Mouse (Mus musculus) CH12.LX (cell line): ENCODE data around the gene Krtap22-2. TPM values are rescaled to one million over a fixed set of nuclear protein-coding genes. Genes with fewer than 3 reads are reported as not detected.

Experiments used
- polyA plus RNA-seq: library from polyadenylated mRNA; unstranded; fragments of >175 nt; gene quantifications from 2 replicates; pipeline ENCODE4 v1.2.1, GENCODE M21; 2012; ENCODE audit warnings: low read depth; ENCODE audit not compliant: insufficient read length
- total RNA-seq, 2 experiments: library from RNA; depleted of rRNA; stranded (reverse); fragments of 300-350 nt in 1 of 2; fragments of >200 nt in 1 of 2; gene quantifications; 2 replicates each; pipeline ENCODE4 v1.2.3; 2012 to 2014

The Krtap22-2 gene
- total and polyA plus RNA-seq, 3 experiments = not detected

Other genes with a start within 250 kb of the Krtap22-2 start
Only the 20 nearest of the 24 such genes appear.
- gene Krtap15, start 190.5 kb downstream of the Krtap22-2 start, total RNA-seq (2012; rRNA removed) = not detected in 2 replicates
- not detected in 2 replicates for gene Krtap15, start 190.5 kb downstream of the Krtap22-2 start, total RNA-seq (2014; rRNA removed)
- gene Krtap15, start 190.5 kb downstream of the Krtap22-2 start, polyA plus RNA-seq = not detected in 2 replicates
- gene Krtap14, start 184.6 kb downstream of the Krtap22-2 start, total RNA-seq (2012; rRNA removed) = not detected in 2 replicates
- not detected in 2 replicates for gene Krtap14, start 184.6 kb downstream of the Krtap22-2 start, total RNA-seq (2014; rRNA removed)
- not detected in 2 replicates for gene Krtap14, start 184.6 kb downstream of the Krtap22-2 start, polyA plus RNA-seq
- gene Krtap19-1, start 141.3 kb downstream of the Krtap22-2 start, total RNA-seq (2012; rRNA removed) = not detected in 2 replicates
- gene Krtap19-1, start 141.3 kb downstream of the Krtap22-2 start, total RNA-seq (2014; rRNA removed) = not detected in 2 replicates
- gene Krtap19-1, start 141.3 kb downstream of the Krtap22-2 start, polyA plus RNA-seq = not detected in 2 replicates
- not detected in 2 replicates for gene Krtap19-2, start 136.5 kb downstream of the Krtap22-2 start, total RNA-seq (2012; rRNA removed)
- not detected in 2 replicates for gene Krtap19-2, start 136.5 kb downstream of the Krtap22-2 start, total RNA-seq (2014; rRNA removed)
- gene Krtap19-2, start 136.5 kb downstream of the Krtap22-2 start, polyA plus RNA-seq = not detected in 2 replicates
- not detected in 2 replicates for gene Krtap19-3, start 132.7 kb downstream of the Krtap22-2 start, total RNA-seq (2012; rRNA removed)
- gene Krtap19-3, start 132.7 kb downstream of the Krtap22-2 start, total RNA-seq (2014; rRNA removed) = not detected in 2 replicates
- not detected in 2 replicates for gene Krtap19-3, start 132.7 kb downstream of the Krtap22-2 start, polyA plus RNA-seq
- not detected in 2 replicates for gene Krtap19-4, start 125.7 kb downstream of the Krtap22-2 start, total RNA-seq (2012; rRNA removed)
- gene Krtap19-4, start 125.7 kb downstream of the Krtap22-2 start, total RNA-seq (2014; rRNA removed) = not detected in 2 replicates
- gene Krtap19-4, start 125.7 kb downstream of the Krtap22-2 start, polyA plus RNA-seq = not detected in 2 replicates
- not detected in 2 replicates for gene Krtap19-5, start 114.3 kb downstream of the Krtap22-2 start, total RNA-seq (2012; rRNA removed)
- not detected in 2 replicates for gene Krtap19-5, start 114.3 kb downstream of the Krtap22-2 start, total RNA-seq (2014; rRNA removed)
- not detected in 2 replicates for gene Krtap19-5, start 114.3 kb downstream of the Krtap22-2 start, polyA plus RNA-seq
- gene Krtap19-9b, start 78.5 kb downstream of the Krtap22-2 start, total RNA-seq (2012; rRNA removed) = not detected in 2 replicates
- not detected in 2 replicates for gene Krtap19-9b, start 78.5 kb downstream of the Krtap22-2 start, total RNA-seq (2014; rRNA removed)
- not detected in 2 replicates for gene Krtap19-9b, start 78.5 kb downstream of the Krtap22-2 start, polyA plus RNA-seq
- gene Krtap16-3, start 47.9 kb downstream of the Krtap22-2 start, total RNA-seq (2012; rRNA removed) = not detected in 2 replicates
- not detected in 2 replicates for gene Krtap16-3, start 47.9 kb downstream of the Krtap22-2 start, total RNA-seq (2014; rRNA removed)
- not detected in 2 replicates for gene Krtap16-3, start 47.9 kb downstream of the Krtap22-2 start, polyA plus RNA-seq
- not detected in 2 replicates for gene Gm10229, start 4.5 kb upstream of the Krtap22-2 start, total RNA-seq (2012; rRNA removed)
- gene Gm10229, start 4.5 kb upstream of the Krtap22-2 start, total RNA-seq (2014; rRNA removed) = not detected in 2 replicates
- gene Gm10229, start 4.5 kb upstream of the Krtap22-2 start, polyA plus RNA-seq = not detected in 2 replicates
- not detected in 2 replicates for gene Krtap6-1, start 20.9 kb upstream of the Krtap22-2 start, total RNA-seq (2012; rRNA removed)
- not detected in 2 replicates for gene Krtap6-1, start 20.9 kb upstream of the Krtap22-2 start, total RNA-seq (2014; rRNA removed)
- not detected in 2 replicates for gene Krtap6-1, start 20.9 kb upstream of the Krtap22-2 start, polyA plus RNA-seq
- gene Gm10228, start 30.7 kb upstream of the Krtap22-2 start, total RNA-seq (2012; rRNA removed) = not detected in 2 replicates
- gene Gm10228, start 30.7 kb upstream of the Krtap22-2 start, total RNA-seq (2014; rRNA removed) = not detected in 2 replicates
- gene Gm10228, start 30.7 kb upstream of the Krtap22-2 start, polyA plus RNA-seq = not detected in 2 replicates
- not detected in 2 replicates for gene Krtap6-5, start 37.1 kb upstream of the Krtap22-2 start, total RNA-seq (2012; rRNA removed)
- gene Krtap6-5, start 37.1 kb upstream of the Krtap22-2 start, total RNA-seq (2014; rRNA removed) = not detected in 2 replicates
- not detected in 2 replicates for gene Krtap6-5, start 37.1 kb upstream of the Krtap22-2 start, polyA plus RNA-seq
- gene 1110025L11Rik, start 53.2 kb upstream of the Krtap22-2 start, total RNA-seq (2012; rRNA removed) = not detected in 2 replicates
- not detected in 2 replicates for gene 1110025L11Rik, start 53.2 kb upstream of the Krtap22-2 start, total RNA-seq (2014; rRNA removed)
- gene 1110025L11Rik, start 53.2 kb upstream of the Krtap22-2 start, polyA plus RNA-seq = not detected in 2 replicates
- not detected in 2 replicates for gene Krtap6-3, start 73.3 kb upstream of the Krtap22-2 start, total RNA-seq (2012; rRNA removed)
- gene Krtap6-3, start 73.3 kb upstream of the Krtap22-2 start, total RNA-seq (2014; rRNA removed) = not detected in 2 replicates
- gene Krtap6-3, start 73.3 kb upstream of the Krtap22-2 start, polyA plus RNA-seq = not detected in 2 replicates
- not detected in 2 replicates for gene Gm6358, start 130.1 kb upstream of the Krtap22-2 start, total RNA-seq (2012; rRNA removed)
- gene Gm6358, start 130.1 kb upstream of the Krtap22-2 start, total RNA-seq (2014; rRNA removed) = not detected in 2 replicates
- not detected in 2 replicates for gene Gm6358, start 130.1 kb upstream of the Krtap22-2 start, polyA plus RNA-seq
- not detected in 2 replicates for gene Gm10061, start 140.3 kb upstream of the Krtap22-2 start, total RNA-seq (2012; rRNA removed)
- not detected in 2 replicates for gene Gm10061, start 140.3 kb upstream of the Krtap22-2 start, total RNA-seq (2014; rRNA removed)
- not detected in 2 replicates for gene Gm10061, start 140.3 kb upstream of the Krtap22-2 start, polyA plus RNA-seq
- gene Gm9789, start 147.2 kb upstream of the Krtap22-2 start, total RNA-seq (2012; rRNA removed) = not detected in 2 replicates
- gene Gm9789, start 147.2 kb upstream of the Krtap22-2 start, total RNA-seq (2014; rRNA removed) = not detected in 2 replicates
- gene Gm9789, start 147.2 kb upstream of the Krtap22-2 start, polyA plus RNA-seq = not detected in 2 replicates
- not detected in 2 replicates for gene Gm7735, start 158.7 kb upstream of the Krtap22-2 start, total RNA-seq (2012; rRNA removed)
- not detected in 2 replicates for gene Gm7735, start 158.7 kb upstream of the Krtap22-2 start, total RNA-seq (2014; rRNA removed)
- gene Gm7735, start 158.7 kb upstream of the Krtap22-2 start, polyA plus RNA-seq = not detected in 2 replicates
- gene 1110057P08Rik, start 164.0 kb upstream of the Krtap22-2 start, total RNA-seq (2012; rRNA removed) = not detected in 2 replicates
- not detected in 2 replicates for gene 1110057P08Rik, start 164.0 kb upstream of the Krtap22-2 start, total RNA-seq (2014; rRNA removed)
- gene 1110057P08Rik, start 164.0 kb upstream of the Krtap22-2 start, polyA plus RNA-seq = not detected in 2 replicates